Mouse (Mus musculus): ENCODE measurements at regions not wholly inside any gene's neighbourhood (a gene's known extent, or its start where the extent isn't known, plus 50 kb on each side); places are given as distances from the start of the nearest gene placed in this dataset.

GRCm38 (mm10) chr16:95929700-95930435, 60.9 kb downstream of the Psmg1 start:
- no peaks in the 10 kb centered on the region for H3K9me3 ChIP-seq (ENCODE audit: low read length)
- H3K4me2 ChIP-seq (ENCODE audit: low read depth) = no peak overlapping the region
- no peak for DNase-seq
- no peaks in the 10 kb centered on the region for H3K27me3 ChIP-seq (ENCODE audit: insufficient read depth, low read length)
- no peak overlapping the region for H3K4me3 ChIP-seq (ENCODE audit: low read depth, low read length)
- H3K9ac ChIP-seq = no peak overlapping the region
- no peaks in the 10 kb centered on the region for H3K4me1 ChIP-seq (ENCODE audit: insufficient read depth)
- no peak overlapping the region for H3K27ac ChIP-seq (ENCODE audit: low read depth, low read length)
- TF ChIP-seq CTCF (IDR thresholded peaks at IDR 0.05; ENCODE audit: low read depth) = no peak
- no peaks in the 10 kb centered on the region for H3K36me3 ChIP-seq (ENCODE audit: insufficient read depth)
- no peak for ATAC-seq
- 68% methylated on average over 14 of the region's 14 CpGs for WGBS

- ATAC-seq = no peak
- 85% methylated on average over 18 of the region's 18 CpGs for WGBS
- Histone ChIP-seq H3K9ac (no peak overlapping the region), H3K4me2 (ENCODE audit: low read depth) (no peak overlapping the region), H3K9me3 (ENCODE audit: low read length) (no peaks in the 10 kb centered on the region), H3K4me3 (ENCODE audit: low read depth, low read length) (no peak overlapping the region), H3K4me1 (ENCODE audit: insufficient read depth) (no peaks in the 10 kb centered on the region), H3K27ac (ENCODE audit: low read depth, low read length) (no peak overlapping the region), H3K27me3 (ENCODE audit: insufficient read depth, low read length) (no peaks in the 10 kb centered on the region), H3K36me3 (ENCODE audit: insufficient read depth) (no peaks in the 10 kb centered on the region)
- no peak for TF ChIP-seq CTCF (IDR thresholded peaks at IDR 0.05; ENCODE audit: low read depth)
- no peak for DNase-seq
Measured at GRCm38 (mm10) chr16:95928290-95929260, 62.2 kb downstream of the Psmg1 start.

- Histone ChIP-seq H3K27me3 (ENCODE audit: insufficient read depth, low read length) (no peaks in the 10 kb centered on the region), H3K4me1 (ENCODE audit: insufficient read depth) (no peaks in the 10 kb centered on the region), H3K9ac (no peak overlapping the region), H3K36me3 (ENCODE audit: insufficient read depth) (no peaks in the 10 kb centered on the region), H3K4me3 (ENCODE audit: low read depth, low read length) (no peak overlapping the region), H3K4me2 (ENCODE audit: low read depth) (no peak overlapping the region), H3K27ac (ENCODE audit: low read depth, low read length) (no peak overlapping the region), H3K9me3 (ENCODE audit: low read length) (no peaks in the 10 kb centered on the region)
- no peak for TF ChIP-seq CTCF (IDR thresholded peaks at IDR 0.05; ENCODE audit: low read depth)
- DNase-seq = no peak
- WGBS = 61% methylated on average over 6 of the region's 6 CpGs
- no peak for ATAC-seq
Measured at GRCm38 (mm10) chr16:95926558-95926957, 64.2 kb downstream of the Psmg1 start.

DNA sequence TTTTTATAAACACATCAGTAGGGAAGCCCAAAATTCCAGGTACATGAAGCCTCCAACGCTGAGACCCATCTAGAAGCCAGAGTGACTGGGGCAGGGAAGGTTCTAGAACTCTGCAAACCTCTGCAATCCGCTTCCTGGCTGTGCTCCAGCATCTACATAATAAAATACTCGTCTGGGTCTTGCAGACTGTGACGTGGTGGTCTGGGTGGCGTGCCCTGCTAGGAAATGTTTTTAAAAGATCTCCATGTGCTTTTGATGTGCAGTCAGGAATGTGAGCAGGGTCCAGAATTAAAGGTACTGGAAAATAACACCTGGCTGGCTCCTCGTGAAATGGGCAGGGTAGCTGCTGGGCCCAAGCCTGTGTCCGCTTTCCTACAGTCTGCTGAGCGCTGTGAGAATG, 66.0 kb downstream of the Psmg1 start:
- DNase-seq (no peak), ATAC-seq (no peak)
- Histone ChIP-seq H3K4me3 (ENCODE audit: low read depth, low read length) (no peak overlapping the region), H3K9me3 (ENCODE audit: low read length) (no peaks in the 10 kb centered on the region), H3K4me2 (ENCODE audit: low read depth) (no peak overlapping the region), H3K27me3 (ENCODE audit: insufficient read depth, low read length) (no peaks in the 10 kb centered on the region), H3K4me1 (ENCODE audit: insufficient read depth) (no peaks in the 10 kb centered on the region), H3K9ac (no peak overlapping the region), H3K36me3 (ENCODE audit: insufficient read depth) (no peaks in the 10 kb centered on the region), H3K27ac (ENCODE audit: low read depth, low read length) (no peak overlapping the region)
- no peak for TF ChIP-seq CTCF (IDR thresholded peaks at IDR 0.05; ENCODE audit: low read depth)
- WGBS = 58% methylated on average over 8 of the region's 8 CpGs

GRCm38 (mm10) chr16:95923991-95924390, 66.8 kb downstream of the Psmg1 start:
- Histone ChIP-seq H3K36me3 (ENCODE audit: insufficient read depth) (no peaks in the 10 kb centered on the region), H3K27me3 (ENCODE audit: insufficient read depth, low read length) (no peaks in the 10 kb centered on the region), H3K4me3 (ENCODE audit: low read depth, low read length) (no peak overlapping the region), H3K4me2 (ENCODE audit: low read depth) (no peak overlapping the region), H3K4me1 (ENCODE audit: insufficient read depth) (no peaks in the 10 kb centered on the region), H3K27ac (ENCODE audit: low read depth, low read length) (no peak overlapping the region), H3K9ac (no peak overlapping the region), H3K9me3 (ENCODE audit: low read length) (no peaks in the 10 kb centered on the region)
- no peak for TF ChIP-seq CTCF (IDR thresholded peaks at IDR 0.05; ENCODE audit: low read depth)
- 89% methylated on average over 7 of the region's 7 CpGs for WGBS
- ATAC-seq (no peak), DNase-seq (no peak)

- H3K27me3 ChIP-seq (ENCODE audit: insufficient read depth, low read length) = no peaks in the 10 kb centered on the region
- no peak for ATAC-seq
Measured at GRCm38 (mm10) chr16:95922369-95922934, 68.3 kb downstream of the Psmg1 start.

GRCm38 (mm10) chr16:95921169-95921568, 69.6 kb downstream of the Psmg1 start:
- H3K9ac ChIP-seq = no peak overlapping the region
- H3K4me1 ChIP-seq (ENCODE audit: insufficient read depth) = no peaks in the 10 kb centered on the region
- no peaks in the 10 kb centered on the region for H3K36me3 ChIP-seq (ENCODE audit: insufficient read depth)
- TF ChIP-seq CTCF (IDR thresholded peaks at IDR 0.05; ENCODE audit: low read depth) = no peak
- WGBS = 92% methylated on average over 4 of the region's 4 CpGs
- H3K27me3 ChIP-seq (ENCODE audit: insufficient read depth, low read length) = no peaks in the 10 kb centered on the region
- DNase-seq (no peak), ATAC-seq (no peak)
- no peaks in the 10 kb centered on the region for H3K9me3 ChIP-seq (ENCODE audit: low read length)
- H3K4me3 ChIP-seq (ENCODE audit: low read depth, low read length) = no peak overlapping the region
- H3K27ac ChIP-seq (ENCODE audit: low read depth, low read length) = no peak overlapping the region
- H3K4me2 ChIP-seq (ENCODE audit: low read depth) = no peak overlapping the region

More at GRCm38 (mm10) chr16:95922369-95922934, 68.3 kb downstream of the Psmg1 start:
- no peaks in the 10 kb centered on the region for H3K9me3 ChIP-seq (ENCODE audit: low read length)
- no peak overlapping the region for H3K27ac ChIP-seq (ENCODE audit: low read depth, low read length)
- no peak for DNase-seq
- H3K4me1 ChIP-seq (ENCODE audit: insufficient read depth) = no peaks in the 10 kb centered on the region
- H3K9ac ChIP-seq = no peak overlapping the region
- H3K4me2 ChIP-seq (ENCODE audit: low read depth) = no peak overlapping the region
- H3K4me3 ChIP-seq (ENCODE audit: low read depth, low read length) = no peak overlapping the region
- TF ChIP-seq CTCF (IDR thresholded peaks at IDR 0.05; ENCODE audit: low read depth) = no peak
- 65% methylated on average over 9 of the region's 9 CpGs for WGBS
- H3K36me3 ChIP-seq (ENCODE audit: insufficient read depth) = no peaks in the 10 kb centered on the region
